In genomic region chr10:84700236-84700987, GRCm38 (mm10) we compare ENCODE assay signal across 18 mouse cellular contexts. TPM values are rescaled to one million over a fixed set of nuclear protein-coding genes. Genes with fewer than 3 reads are reported as not detected.
DNase-seq lines count a peak whose midpoint lies in the region; ATAC-seq and TF ChIP-seq lines count a peak whose summit lies in the region.
"Had no signal": no experiment of that assay in that cellular context is flagged by ENCODE, and none has a peak within 500 bp of the region (broad histone marks: within the 10 kb centered on the region; RNA-seq: fewer than 3 reads in every experiment).

No protein-coding gene starts in this region.

- H3K36me3 ChIP-seq in intestine, embryonic 15.5 days, result 0 out of 2 replicates have a peak, but pooled peaks cover 2% of the 10 kb centered on the region
- peaks cover 24% of the 10 kb centered on the region for H3K36me3 ChIP-seq in intestine, postnatal 0 days (ENCODE audit: control insufficient read depth, insufficient read depth)
- H3K36me3 ChIP-seq in intestine, embryonic 16.5 days (ENCODE audit: control insufficient read depth, insufficient read depth, low read length), result peaks cover 4% of the 10 kb centered on the region; the same call in 1 of the 2 replicates

- H3K9me3 ChIP-seq in intestine, embryonic 15.5 days, result no peaks in the 10 kb centered on the region
- no peaks in the 10 kb centered on the region for H3K9me3 ChIP-seq in intestine, postnatal 0 days (ENCODE audit: control insufficient read depth)
- H3K9me3 ChIP-seq in intestine, embryonic 16.5 days (ENCODE audit: control insufficient read depth, low read length), result no peaks in the 10 kb centered on the region
- H3K9me3 ChIP-seq: embryonic facial prominence, embryonic 10.5 days; forebrain, embryonic 10.5 days; limb, embryonic 10.5 days had no signal

- H3K4me3 ChIP-seq in intestine, embryonic 15.5 days (replicated peaks), result no peak overlapping the region
- H3K4me3 ChIP-seq in intestine, postnatal 0 days (ENCODE audit: low read depth, low read length), result no peak overlapping the region
- no peak overlapping the region for H3K4me3 ChIP-seq in intestine, embryonic 16.5 days (ENCODE audit: low read length)
- H3K4me3 ChIP-seq: embryonic facial prominence, embryonic 10.5 days; forebrain, embryonic 10.5 days; limb, embryonic 10.5 days; myocyte had no signal

- ATAC-seq in intestine, embryonic 15.5 days, result peak; percentile 53; the same call in 1 of the 2 replicates
- ATAC-seq in intestine, postnatal 0 days, result no peak
- peak; percentile 64 for ATAC-seq in intestine, embryonic 16.5 days
- ATAC-seq in megakaryocyte progenitor cell, adult 5-6 weeks (replicated peaks; ENCODE audit: poor library complexity), result peak; percentile 94
- ATAC-seq in granulocyte monocyte progenitor cell, adult 5-6 weeks (replicated peaks; ENCODE audit: poor library complexity, severe bottlenecking), result no peak
- ATAC-seq: hindbrain, postnatal 0 days had no signal

- no peak overlapping the region for H3K27ac ChIP-seq in intestine, embryonic 15.5 days
- no peak overlapping the region for H3K27ac ChIP-seq in intestine, postnatal 0 days (ENCODE audit: low read depth, low read length)
- no peak overlapping the region for H3K27ac ChIP-seq in intestine, embryonic 16.5 days (ENCODE audit: low read length)
- H3K27ac ChIP-seq: embryonic facial prominence, embryonic 10.5 days; forebrain, embryonic 10.5 days; hindbrain, postnatal 0 days; kidney, postnatal 0 days; limb, embryonic 10.5 days had no signal

- H3K27me3 ChIP-seq in intestine, embryonic 15.5 days (replicated peaks), result no peaks in the 10 kb centered on the region
- H3K27me3 ChIP-seq in intestine, postnatal 0 days (replicated peaks; ENCODE audit: control insufficient read depth, insufficient read depth, low read length), result no peaks in the 10 kb centered on the region
- H3K27me3 ChIP-seq in intestine, embryonic 16.5 days (replicated peaks; ENCODE audit: control insufficient read depth, insufficient read depth, low read length), result no peaks in the 10 kb centered on the region
- H3K27me3 ChIP-seq: Patski had no signal

- peak; percentile 42 for DNase-seq in c-Kit-positive CD71-positive TER-119-negative erythroid progenitor cells, embryonic 14.5 days (ENCODE audit: low read depth)
- DNase-seq in frontal cortex, postnatal 14 days (ENCODE audit: low spot score in 2 of 2), result no peak
- DNase-seq: cerebellum, adult 9-10 months; layer of hippocampus, postnatal 36 days had no signal

- H3K9ac ChIP-seq in intestine, embryonic 15.5 days, result no peak overlapping the region
- no peak overlapping the region for H3K9ac ChIP-seq in intestine, postnatal 0 days (ENCODE audit: low read depth, low read length)
- H3K9ac ChIP-seq in intestine, embryonic 16.5 days (ENCODE audit: low read depth, low read length), result no peak overlapping the region

- TF ChIP-seq CTCF in intestine, postnatal 0 days (IDR thresholded peaks at IDR 0.05; ENCODE audit: low read depth), result no peak

- 81% methylated on average over 13 of the region's 13 CpGs for WGBS in intestine, embryonic 15.5 days
- WGBS in intestine, postnatal 0 days, result 81% methylated on average over 13 of the region's 13 CpGs
- 84% methylated on average over 13 of the region's 13 CpGs for WGBS in intestine, embryonic 16.5 days

- H3K4me2 ChIP-seq in intestine, embryonic 15.5 days (replicated peaks), result no peak overlapping the region
- H3K4me2 ChIP-seq in intestine, postnatal 0 days (replicated peaks; ENCODE audit: low read depth), result no peak overlapping the region
- no peak overlapping the region for H3K4me2 ChIP-seq in intestine, embryonic 16.5 days (ENCODE audit: low read depth, low read length)
- H3K4me2 ChIP-seq: midbrain, embryonic 11.5 days had no signal

- no peaks in the 10 kb centered on the region for H3K4me1 ChIP-seq in intestine, embryonic 15.5 days (replicated peaks)
- H3K4me1 ChIP-seq in intestine, postnatal 0 days (replicated peaks; ENCODE audit: control insufficient read depth, insufficient read depth, low read length), result no peaks in the 10 kb centered on the region
- H3K4me1 ChIP-seq in intestine, embryonic 16.5 days (ENCODE audit: control insufficient read depth, insufficient read depth, low read length), result no peaks in the 10 kb centered on the region
- H3K4me1 ChIP-seq: embryonic facial prominence, embryonic 10.5 days; forebrain, embryonic 10.5 days; limb, embryonic 10.5 days had no signal

RNA-seq across cellular contexts. Expression of gene Rfx4, which starts 55.5 kb away (rescaled TPM):
- not detected in 2 replicates for polyA plus RNA-seq in intestine, embryonic 15.5 days (2015; fragmentation: Nextera tagmentation; extraction: Ambion mirVana)
- not detected in 2 replicates for polyA plus RNA-seq in intestine, postnatal 0 days (2015; fragmentation: Nextera tagmentation; extraction: Ambion mirVana)
- polyA plus RNA-seq in intestine, embryonic 16.5 days (2015; fragmentation: Nextera tagmentation; extraction: Ambion mirVana), result not detected in 2 replicates
- total RNA-seq in megakaryocyte progenitor cell, adult 5-6 weeks (2015), result not detected in 2 replicates
- not detected in 2 replicates for total RNA-seq in megakaryocyte progenitor cell, adult 5-6 weeks (2017)
- not detected in 2 replicates for total RNA-seq in granulocyte monocyte progenitor cell, adult 5-6 weeks (2014; fragmentation: Nextera tagmentation)
- total RNA-seq in granulocyte monocyte progenitor cell, adult 5-6 weeks (2017), result not detected in 2 replicates
- polyA plus RNA-seq: limb, embryonic 10.5 days; lung, postnatal 0 days had no signal

Comparison
In these comparisons a context has a peak if more than half of its experiments do, and no peak if none do; other contexts are left out.
1. ATAC-seq: peak in intestine, embryonic 15.5 days (single experiment), intestine, embryonic 16.5 days (single experiment) and megakaryocyte progenitor cell, adult 5-6 weeks (single experiment); none in intestine, postnatal 0 days (single experiment) and granulocyte monocyte progenitor cell, adult 5-6 weeks (single experiment).